Mouse (Mus musculus) brain, adult 2 months (tissue): ENCODE results near the gene Alg12.

Experiments
- DNase-seq: peaks from one replicate; pipeline ENCODE4 v3.0.0; 2011; ENCODE audit warnings: low read depth, low spot score

The Alg12 gene

DNA sequence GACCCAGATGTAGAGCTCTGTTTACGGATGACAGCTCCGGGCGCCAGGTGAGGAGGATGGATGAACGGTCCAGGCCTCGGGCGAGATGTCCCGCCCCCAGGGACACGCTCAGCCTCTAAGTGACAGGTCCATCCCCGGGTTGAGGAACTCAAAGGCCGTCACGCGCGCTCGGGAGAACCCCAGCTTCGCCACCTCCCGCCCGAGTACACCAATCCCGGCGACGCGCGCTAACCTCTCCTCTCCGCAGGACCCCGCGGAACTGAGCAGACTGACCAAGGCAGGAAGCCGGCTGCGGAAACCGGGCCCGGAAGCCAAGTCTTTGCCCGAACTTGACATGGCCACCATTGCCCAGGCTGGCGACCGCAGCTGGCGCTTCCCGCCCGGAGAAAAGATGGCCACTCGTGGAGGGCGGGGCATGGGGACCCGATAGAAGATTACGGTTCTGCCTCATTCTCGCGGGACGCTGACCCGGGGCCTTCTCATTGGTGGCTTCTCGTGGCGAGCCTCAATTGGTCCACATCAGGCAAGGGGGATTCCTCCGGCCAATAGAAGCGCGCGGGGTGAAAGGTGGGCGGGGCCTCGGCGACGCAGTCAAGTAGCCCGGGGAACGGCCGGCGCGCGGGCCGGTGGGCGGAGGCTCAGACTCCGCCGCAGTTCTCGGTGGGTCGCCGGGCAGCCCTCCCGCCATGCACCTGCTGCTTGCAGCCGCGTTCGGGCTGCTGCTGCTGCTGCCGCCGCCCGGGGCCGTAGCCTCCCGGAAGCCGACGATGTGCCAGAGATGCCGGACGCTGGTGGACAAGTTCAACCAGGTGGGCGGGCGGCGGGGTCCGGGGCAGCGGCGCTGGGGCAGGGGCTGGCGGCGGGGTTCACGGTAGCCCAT is at the start of gene Alg12, which contains the start of gene Creld2:
Alg12 (minus strand) TSS at position 293 of the 880 bp plus-strand sequence.
Creld2 (plus strand) TSS at position 621 of the 880 bp plus-strand sequence.
- peak; percentile 100 for DNase-seq

DNA sequence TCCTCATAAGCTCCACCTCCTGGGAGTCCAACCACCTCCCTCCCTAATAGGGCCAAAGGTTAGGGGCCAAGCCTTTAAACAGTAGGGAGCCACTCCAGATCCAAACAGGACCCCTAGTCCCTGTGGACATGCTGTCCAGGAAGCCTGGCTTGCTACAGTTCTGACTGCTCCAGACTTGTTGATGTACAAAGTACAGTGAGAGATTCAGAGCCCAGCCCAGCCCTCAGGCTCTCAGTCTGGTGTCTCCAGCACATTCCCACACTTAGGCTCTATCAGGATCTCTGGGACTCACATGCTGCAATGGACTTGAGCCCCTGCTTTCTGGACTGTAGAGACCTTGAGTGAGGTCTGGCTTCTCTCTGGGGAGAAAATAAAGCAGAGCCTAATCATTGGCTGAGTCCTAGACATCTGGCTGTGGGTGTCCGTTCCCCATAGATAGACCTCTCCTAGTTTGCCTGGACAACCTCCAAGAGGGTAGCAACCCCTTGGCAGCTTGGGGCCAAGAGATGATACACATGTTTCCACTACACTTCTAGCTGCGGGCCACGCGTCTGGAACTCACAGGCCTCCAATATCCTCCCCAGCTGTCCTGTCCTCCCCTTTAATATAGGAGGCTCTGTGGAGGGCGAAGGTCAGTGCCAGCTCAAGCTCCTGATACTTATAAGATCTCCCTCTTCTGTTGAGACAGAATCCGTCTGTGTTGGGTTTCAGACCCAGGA is 49.1 kb upstream of the Alg12 start:
- DNase-seq: no peak

DNA sequence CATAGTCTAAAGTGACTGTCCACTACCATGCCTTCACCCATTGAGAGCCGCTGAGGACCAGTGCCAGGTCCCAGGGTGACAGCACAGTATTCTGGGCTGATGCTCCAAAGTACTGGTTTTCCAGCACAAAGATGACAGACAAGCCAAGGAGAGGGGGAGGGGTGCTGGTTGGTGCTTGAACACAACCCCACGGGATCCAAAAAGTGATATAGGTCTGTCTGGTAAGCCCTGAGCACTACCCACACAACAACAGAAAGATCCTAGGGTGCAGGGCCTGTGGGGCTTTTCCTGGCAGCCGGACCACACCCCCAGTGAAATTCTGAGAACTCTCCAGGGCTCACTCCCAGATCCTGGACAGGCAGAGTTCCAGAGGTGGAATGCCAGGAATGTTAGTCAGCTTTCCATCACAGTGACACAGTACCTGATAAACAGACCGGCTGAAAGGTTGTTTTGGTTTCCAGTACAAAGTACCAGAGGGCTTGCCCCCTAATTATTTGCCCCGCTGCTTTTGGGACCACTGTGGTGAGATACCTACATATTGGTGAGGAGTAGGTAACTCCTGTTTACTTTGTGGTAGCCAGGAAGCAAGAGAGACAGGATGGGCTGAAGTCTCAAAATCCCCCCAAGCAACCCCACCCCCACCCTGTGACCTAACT is 48.4 kb upstream of the Alg12 start:
- DNase-seq: no peak

DNA sequence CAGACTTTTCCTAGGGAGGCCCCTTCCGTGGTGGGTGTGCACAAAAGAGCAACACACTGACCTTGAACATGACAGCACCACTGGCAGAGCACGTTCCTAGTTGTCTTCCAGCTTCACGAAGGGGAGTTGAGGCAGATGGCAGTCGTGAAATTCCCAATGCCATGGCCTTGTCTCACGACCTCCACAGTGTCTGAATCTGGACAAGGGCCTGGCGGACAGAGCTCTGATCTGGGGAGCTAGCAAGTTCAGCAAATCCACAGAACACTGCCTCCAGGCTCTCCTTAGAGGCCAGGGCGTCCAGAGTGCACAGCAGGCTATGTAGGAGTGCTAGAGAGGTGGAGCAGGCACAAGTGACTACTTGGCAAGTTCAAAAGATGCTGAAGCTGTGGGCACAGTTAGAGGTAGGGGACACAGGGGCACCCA is 47.8 kb upstream of the Alg12 start:
- DNase-seq: no peak

DNA sequence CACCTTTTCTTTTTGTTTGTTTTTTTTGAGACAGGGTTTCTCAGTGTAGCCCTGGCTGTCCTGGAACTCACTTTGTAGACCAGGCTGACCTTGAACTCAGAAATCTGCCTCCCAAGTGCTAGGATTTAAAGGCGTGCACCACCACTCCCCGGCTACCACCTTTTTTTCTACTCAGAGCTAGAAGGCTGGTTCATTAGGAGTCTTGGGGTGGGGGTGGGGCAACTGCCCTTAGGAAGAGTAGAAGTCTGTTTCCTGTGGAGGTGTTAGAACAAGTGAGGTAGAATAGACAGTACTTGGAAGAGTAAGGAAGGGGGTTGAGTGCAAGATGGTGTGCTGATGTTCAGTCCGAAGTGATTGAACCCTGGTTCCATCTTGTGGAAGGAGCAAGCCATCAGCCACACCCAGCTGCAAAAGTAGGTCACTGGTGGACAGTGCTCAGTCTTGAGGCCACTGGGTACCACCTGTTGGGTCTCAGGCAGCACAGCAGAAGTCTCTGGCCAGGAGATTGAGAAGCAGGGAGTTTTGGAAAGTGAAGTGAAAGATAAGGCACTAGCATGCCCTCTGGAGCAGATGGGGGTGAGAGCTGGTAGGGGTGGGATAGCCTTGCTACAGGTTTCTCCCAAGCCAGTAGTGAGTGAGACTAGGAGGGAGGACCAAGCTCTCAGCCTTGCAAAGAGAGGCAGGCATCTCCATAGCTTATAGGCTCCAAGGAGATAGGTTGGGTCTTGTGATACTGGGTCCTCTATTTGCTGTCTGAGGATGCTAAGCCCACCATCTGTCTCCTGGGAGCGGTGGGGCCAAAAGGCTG is 47.0 kb upstream of the Alg12 start:
- DNase-seq: no peak

DNA sequence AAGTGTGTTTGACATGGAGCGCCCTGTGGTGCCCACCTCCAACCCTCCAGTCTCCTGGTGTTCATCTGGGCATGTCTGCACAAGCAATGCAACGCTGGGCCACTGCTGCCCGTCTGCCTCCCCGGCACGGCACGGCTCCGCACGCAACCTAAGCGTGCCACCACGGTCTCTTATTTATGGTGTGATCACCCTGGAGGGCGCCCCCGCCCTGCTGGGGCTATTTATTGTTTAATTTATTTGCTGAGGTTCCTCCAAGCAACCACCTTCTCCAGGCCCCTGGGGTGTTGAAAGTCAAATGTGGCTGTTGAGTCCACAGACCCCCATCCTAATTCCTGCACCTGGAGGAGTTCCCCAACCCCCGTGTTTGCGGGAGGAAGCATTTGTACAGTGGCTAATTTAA is 45.9 kb upstream of the Alg12 start:
- DNase-seq: no peak

DNA sequence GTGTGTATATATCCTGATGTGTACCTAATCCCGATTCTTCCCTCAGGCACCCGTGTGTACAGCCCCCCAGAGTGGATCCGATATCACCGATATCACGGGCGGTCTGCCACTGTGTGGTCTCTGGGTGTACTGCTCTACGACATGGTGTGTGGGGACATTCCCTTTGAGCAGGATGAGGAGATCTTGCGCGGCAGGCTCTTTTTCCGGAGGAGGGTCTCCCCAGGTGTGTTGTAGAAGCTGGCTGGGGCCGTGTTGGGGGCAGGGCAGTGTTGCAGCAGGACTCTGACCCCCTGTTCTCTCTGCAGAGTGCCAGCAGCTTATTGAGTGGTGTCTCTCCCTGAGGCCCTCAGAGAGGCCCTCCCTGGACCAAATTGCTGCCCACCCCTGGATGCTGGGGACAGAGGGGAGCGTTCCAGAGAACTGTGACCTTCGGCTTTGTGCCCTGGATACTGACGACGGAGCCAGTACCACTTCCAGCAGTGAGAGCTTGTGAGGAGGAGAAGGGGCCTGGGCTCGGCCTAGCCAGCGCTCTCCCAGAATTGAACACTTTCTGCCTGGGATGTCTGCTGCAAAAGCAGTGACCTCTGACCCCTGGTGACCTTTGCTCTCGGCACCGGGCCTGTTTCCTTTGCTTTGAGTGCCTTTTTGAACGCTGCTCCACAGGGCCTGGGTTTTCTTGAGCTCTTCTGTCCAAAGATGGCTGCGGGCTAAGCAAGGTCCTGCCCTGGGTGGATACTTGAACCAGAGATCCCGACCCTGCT is 45.3 kb upstream of the Alg12 start:
- DNase-seq: no peak

DNA sequence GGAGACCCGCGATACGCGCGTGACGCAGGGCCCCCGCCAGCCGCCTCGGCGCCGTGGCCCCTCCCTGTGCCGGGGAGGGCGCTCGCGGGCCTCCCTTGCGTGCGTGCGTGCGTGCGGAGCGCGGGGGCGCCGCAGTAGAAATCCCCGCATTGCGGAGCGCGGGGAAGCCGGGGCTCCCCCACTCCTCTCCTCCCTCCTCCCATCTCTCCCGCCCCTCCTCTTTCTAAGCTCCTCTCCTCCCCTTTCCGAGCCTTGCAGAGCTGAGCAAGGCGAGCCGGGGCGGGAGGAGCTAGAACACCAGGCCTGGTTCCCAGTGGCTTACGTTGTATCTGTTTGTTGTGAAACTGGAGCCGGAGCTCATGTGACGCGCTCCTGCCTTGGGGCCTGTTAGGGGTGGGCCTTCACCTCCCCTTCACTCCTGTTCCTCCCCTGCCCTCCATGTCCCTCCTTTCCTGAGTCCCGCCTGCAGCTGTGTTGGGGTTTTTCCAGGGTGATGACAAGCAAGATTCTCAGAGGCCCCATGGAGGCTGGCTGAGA is 44.6 kb upstream of the Alg12 start:
- DNase-seq: peak; percentile 97

DNA sequence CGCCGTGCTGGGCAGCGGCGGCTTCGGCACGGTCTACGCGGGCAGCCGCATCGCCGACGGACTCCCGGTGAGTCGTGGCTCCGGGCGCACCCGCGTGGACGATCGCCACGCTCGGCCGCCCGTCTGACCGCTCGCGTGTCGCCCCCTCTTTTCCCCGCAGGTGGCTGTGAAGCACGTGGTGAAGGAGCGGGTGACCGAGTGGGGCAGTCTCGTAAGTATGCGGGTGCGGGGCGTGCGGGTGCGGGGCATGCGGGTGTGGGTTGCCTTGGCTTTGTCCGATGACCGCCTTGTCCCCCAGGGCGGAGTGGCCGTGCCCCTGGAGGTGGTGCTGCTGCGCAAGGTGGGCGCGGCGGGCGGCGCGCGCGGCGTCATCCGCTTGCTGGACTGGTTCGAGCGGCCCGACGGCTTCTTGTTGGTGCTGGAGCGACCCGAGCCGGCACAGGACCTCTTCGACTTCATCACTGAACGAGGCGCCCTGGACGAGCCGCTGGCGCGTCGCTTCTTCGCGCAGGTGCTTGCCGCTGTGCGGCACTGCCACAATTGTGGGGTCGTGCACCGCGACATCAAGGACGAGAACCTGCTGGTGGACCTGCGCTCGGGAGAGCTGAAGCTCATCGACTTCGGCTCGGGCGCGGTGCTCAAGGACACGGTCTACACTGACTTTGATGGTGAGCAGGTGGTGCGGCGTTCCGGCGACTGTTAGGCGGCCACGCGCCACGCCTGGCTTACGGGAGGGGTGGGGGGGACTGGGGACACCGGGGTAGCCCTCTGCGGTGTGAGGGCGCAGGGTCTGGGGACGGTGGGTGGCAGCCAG is 44.0 kb upstream of the Alg12 start:
- DNase-seq: peak; percentile 52

DNA sequence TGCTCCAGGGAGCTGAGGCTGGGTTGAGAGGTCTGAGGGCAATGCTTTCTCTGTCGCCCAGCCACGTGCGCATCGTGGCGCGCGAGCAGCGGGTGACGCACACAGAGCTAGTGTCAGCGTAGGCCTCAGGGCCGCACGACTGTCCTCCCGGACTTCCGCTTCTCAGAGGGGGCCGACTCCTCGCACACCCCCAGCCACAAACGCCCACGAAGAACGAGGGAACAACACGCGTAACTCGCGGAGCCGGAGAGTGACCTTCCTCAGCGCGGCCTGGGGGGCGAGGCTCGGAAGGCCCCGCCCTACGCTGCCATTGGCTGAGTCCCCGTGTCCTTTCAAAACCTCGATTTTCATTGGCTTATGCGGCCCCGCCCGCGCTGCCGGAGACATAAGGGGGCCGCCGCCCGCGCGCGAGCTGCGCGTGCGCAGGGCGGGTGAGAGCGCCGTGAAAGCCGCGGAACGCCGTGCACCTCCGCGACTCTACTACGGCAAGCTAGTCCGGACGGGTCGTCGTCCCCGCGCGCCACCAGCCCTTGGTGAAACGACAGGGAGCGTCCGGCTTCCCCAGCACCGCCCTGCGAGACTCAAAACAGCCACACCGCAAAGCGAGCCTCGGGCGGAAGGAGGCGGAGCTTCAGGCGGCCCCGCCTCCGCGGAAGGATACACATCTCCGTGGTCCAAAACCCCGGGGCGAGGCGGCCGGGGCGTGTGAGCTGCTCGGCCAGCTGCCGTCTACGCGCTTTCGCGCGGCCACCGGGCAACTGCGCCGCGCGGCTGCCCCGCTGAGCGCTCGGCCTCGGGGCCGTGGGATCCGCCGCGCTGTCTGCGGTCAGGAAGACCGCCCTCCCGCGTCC is 42.9 kb upstream of the Alg12 start, which contains the start of gene Pim3:
Pim3 (plus strand) TSS at position 415 of the 851 bp plus-strand sequence.
- DNase-seq: peak; percentile 99

DNA sequence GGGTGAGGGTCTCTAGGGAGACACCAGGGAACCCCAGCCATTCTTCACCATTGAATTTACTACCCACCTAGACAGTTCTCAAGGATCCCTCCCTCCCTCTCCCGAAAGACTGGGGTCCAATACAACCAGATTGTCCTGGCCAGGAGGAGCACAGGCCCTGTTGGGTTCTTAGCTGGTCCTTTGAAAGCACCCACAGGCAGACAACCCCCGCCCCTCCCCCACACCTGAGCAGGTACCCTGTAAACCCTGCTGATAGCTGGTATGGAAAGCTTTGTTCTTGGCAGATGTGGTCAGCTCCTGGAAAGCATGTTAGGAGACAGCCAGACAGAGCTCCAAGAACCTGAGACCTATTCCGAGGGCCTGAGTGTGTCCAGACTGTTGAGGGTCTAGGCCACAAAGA is 41.7 kb upstream of the Alg12 start:
- DNase-seq: no peak

DNA sequence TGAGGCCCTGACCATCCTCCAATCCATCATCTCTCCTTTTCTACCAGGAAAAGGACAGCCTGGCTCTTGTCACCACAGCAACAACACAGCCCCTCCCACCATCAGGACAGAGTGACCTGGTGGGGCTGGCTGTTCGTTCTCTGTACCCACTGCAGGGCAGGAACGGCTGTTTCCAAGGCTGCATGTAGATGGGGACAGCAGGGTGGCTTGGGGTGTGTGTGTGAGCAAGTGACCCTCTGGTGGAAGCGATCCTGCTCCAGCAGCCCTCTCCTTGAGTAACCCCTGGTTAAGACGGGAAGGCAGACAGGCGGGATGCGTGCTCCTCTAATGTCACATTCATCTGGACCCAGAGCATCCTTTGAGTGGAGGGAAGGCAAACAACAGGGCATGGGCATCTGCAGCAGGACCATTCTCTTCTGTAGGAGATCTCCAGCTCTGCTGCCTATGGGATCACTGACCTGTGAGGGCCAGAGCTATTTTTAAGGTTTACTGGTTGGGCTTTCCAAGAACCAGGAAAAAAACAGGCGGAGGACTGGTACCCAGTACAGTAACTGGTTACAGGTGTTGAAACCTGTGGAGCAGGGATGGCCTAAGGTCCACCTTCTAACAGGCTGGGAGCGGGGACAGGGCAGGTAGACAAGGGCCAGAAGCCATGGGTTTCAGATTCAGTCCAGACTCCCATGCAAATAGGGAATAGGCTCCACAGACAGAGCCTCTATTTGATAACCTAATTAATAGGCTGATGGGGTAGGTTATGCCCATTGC is 40.3 kb upstream of the Alg12 start:
- no peak for DNase-seq

DNA sequence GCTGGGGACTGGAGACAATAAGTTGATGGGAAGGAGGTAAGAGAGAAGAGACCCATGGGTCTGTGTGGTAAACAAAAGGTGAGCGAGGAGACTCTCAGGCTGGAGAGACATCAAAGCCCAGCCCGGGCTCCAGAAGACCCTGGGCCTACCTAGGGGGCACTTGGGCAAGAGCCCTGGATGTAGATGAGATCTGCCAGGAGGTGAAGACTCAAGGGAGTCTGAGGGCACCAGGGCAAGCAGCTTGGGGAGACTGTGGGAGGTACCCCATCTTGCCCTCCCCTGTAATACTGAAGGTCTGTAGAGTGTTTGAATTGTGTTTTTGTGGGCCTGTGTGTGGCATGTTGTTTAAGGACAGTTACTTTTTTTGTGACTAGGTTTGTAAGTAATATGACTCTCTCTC is 39.6 kb upstream of the Alg12 start:
- no peak for DNase-seq

DNA sequence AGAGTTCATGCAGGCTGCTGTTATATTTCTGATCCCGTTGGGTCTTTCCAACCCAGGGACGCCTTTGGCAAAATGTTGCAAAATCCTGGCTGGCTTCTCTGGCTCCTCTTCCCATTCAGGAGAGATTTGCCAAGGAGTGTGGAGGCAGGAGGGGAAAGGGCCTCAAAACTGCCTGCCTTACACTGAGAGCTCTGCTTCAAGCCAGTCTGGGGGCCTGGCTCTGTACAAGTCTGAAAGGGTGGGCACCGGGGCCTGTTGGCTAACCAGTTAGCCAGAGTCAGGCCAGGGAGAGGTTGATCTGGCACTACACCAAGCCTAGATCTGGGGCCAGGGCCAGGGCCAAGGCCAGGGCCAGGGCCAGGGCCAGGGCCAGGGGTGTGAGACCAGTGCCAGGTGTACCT is 39.0 kb upstream of the Alg12 start:
- peak; percentile 72 for DNase-seq

DNA sequence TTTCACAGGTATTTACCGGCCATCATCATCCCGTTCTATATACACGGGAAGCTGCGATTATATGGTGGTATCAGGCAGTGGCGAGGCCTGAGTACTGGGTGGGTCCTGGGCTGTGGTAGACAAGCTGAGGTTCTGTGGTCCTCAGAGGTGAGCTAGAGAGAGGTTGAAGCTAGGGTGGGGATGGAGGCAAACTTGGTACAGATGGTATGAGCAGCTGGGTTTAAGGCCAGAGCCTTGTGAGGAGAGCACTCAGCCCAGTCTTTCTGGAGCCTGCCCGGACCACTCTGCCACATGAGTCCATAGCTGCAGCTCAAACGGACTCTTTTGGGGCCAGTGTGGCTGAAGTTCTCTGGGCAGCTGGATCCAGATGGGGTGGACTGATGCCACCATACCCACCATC is 38.2 kb upstream of the Alg12 start:
- DNase-seq: no peak

DNA sequence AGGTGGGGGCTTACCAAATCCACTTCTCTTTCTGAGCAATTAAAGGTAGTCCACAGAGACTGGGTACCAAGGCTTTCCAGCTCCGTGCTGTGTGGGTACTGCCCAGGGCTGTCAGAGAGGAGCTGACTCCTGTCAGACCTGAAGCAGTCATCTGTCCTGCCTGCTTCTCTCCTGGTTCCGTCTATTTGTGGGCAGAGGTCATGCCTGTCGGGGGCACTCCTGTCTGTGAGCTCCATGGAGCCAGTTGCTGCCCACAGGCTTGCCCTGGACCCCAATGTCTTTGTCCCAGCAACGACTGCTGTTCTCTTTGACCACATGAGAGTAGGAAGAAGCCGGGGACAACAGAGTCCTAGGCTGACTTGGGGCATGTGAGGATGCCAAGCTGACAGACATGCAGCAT is 37.5 kb upstream of the Alg12 start:
- DNase-seq: no peak

DNA sequence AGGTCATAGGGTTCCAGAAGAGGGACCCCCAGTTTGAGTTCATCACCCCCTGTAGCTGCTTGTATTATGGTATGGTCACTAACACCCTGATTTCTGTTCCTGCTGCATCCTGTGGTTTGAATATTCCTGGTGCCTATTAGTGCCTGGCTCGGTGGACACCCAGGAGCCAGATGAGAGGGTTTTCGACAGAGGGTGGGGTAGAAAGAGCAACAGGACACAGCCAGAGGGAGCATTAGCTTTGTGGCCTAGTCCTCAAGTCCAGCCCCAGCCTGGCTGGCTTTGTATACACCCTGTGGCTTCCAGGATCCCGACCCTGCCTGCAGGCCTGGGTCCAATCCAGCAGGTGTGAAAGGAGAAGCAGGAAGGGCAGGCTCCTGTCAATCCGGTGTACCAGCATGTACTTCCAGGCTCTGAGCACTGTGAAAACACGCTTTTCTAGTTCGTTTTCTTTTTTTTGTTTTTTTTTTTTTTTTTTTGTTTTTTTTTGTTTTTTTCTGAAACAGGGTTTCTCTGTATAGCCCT is 36.8 kb upstream of the Alg12 start:
- DNase-seq: no peak
